Comparison of ENCODE assay signal across 8 mouse cellular contexts in the genomic region with DNA sequence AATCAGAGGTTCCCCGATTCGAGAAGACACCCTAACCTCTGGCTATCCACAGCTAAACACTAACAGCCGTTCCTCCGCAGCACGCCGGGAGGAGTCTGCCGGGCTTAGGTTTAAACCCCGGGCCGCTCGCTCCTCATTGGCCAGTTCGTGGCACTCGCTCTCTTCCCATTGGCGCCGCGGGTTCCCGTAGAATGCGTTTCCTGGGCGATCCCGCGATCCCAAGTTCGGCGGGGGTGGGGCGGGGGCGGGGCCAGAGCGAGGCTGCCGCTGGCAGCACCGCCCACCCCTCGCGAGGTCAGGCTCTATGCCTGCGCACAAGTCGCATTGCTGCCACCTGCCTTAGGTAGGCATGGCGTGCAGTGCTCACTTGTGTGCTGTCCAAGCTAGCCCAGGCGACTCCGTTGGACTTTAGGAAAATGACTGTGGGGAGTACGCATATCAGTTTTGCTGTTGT. TPM values are rescaled to one million over a fixed set of nuclear protein-coding genes. Genes with fewer than 3 reads are reported as not detected.
DNase-seq lines count a peak whose midpoint lies in the region; ATAC-seq and TF ChIP-seq lines count a peak whose summit lies in the region.

Gene Ccnb1, minus strand, starts transcription at position 157 of the 454 bp plus-strand sequence.

- H3K9ac ChIP-seq in heart, embryonic 11.5 days (ENCODE audit: low read depth, low read length): peak within 1 kb of the TSS; percentile 83
- H3K9ac ChIP-seq in kidney, embryonic 16.5 days (replicated peaks; ENCODE audit: low read length): peak within 1 kb of the TSS; percentile 81
- H3K9ac ChIP-seq in liver, adult 2 months (ENCODE audit: low read depth, low read length): no peak within 1 kb of the TSS

- peak; percentile 97 for DNase-seq in A20 (ENCODE audit: low read depth, low spot score)
- peak; percentile 82 for DNase-seq in liver, adult 2 months (ENCODE audit: extremely low read depth, low read depth, low spot score)
- DNase-seq in splenic B cell, adult 2 months (ENCODE audit: low read depth, low spot score): peak; percentile 90

- no peak within 1 kb of the TSS for H3ac ChIP-seq in myocyte (ENCODE audit: control insufficient read depth, insufficient read length)

- H3K36me3 ChIP-seq in heart, embryonic 11.5 days (ENCODE audit: control insufficient read depth, insufficient read depth, low read length): peaks cover 6% of the 10 kb centered on the region
- peaks cover 16% of the 10 kb centered on the region for H3K36me3 ChIP-seq in kidney, embryonic 16.5 days (ENCODE audit: insufficient read depth, low read length)
- no peaks in the 10 kb centered on the region for H3K36me3 ChIP-seq in liver, adult 2 months (ENCODE audit: control insufficient read depth, insufficient read depth, low read length)
- H3K36me3 ChIP-seq in myocyte (ENCODE audit: control insufficient read depth, insufficient read depth): peaks cover 10% of the 10 kb centered on the region
- no peaks in the 10 kb centered on the region; the same call in 1 of the 2 replicates for H3K36me3 ChIP-seq in splenic B cell, adult 2 months (ENCODE audit: control insufficient read depth, insufficient read depth, low read length, poor library complexity, severe bottlenecking)

- no peak for TF ChIP-seq CTCF in bone marrow macrophage, adult 2 months (IDR thresholded peaks at IDR 0.05; ENCODE audit: low read depth, low read length)
- TF ChIP-seq CTCF in embryonic fibroblast, embryonic 13.5 days (IDR thresholded peaks at IDR 0.05; ENCODE audit: borderline replicate concordance, insufficient read depth, low read length): peak; percentile 67; the same call in 1 of the 2 replicates
- TF ChIP-seq CTCF in liver, adult 2 months (IDR thresholded peaks at IDR 0.05; ENCODE audit: low read depth, low read length): peak; percentile 80

- H3K4me1 ChIP-seq in bone marrow macrophage, adult 2 months (ENCODE audit: control insufficient read depth, insufficient read depth, low read length): peaks cover 5% of the 10 kb centered on the region
- H3K4me1 ChIP-seq in embryonic fibroblast, embryonic 13.5 days (ENCODE audit: control insufficient read depth, insufficient read depth, low read length): peaks cover 3% of the 10 kb centered on the region; the same call in 1 of the 2 replicates
- peaks cover 18% of the 10 kb centered on the region for H3K4me1 ChIP-seq in heart, embryonic 11.5 days (ENCODE audit: control insufficient read depth, insufficient read depth, low read length)
- peaks cover 17% of the 10 kb centered on the region for H3K4me1 ChIP-seq in kidney, embryonic 16.5 days (ENCODE audit: insufficient read depth, low read length)
- H3K4me1 ChIP-seq in liver, adult 2 months (ENCODE audit: control insufficient read depth, insufficient read depth, low read length): no peaks in the 10 kb centered on the region; the same call in 1 of the 2 replicates

- no peaks in the 10 kb centered on the region for H3K27me3 ChIP-seq in heart, embryonic 11.5 days (ENCODE audit: control insufficient read depth, insufficient read depth, low read length)
- H3K27me3 ChIP-seq in kidney, embryonic 16.5 days (ENCODE audit: insufficient read depth, low read length): no peaks in the 10 kb centered on the region
- no peaks in the 10 kb centered on the region for H3K27me3 ChIP-seq in liver, adult 2 months (ENCODE audit: control insufficient read depth, insufficient read depth, low read length)
- no peaks in the 10 kb centered on the region for H3K27me3 ChIP-seq in myocyte (ENCODE audit: control insufficient read depth, insufficient read depth, insufficient read length)
- H3K27me3 ChIP-seq in splenic B cell, adult 2 months (ENCODE audit: control insufficient read depth, insufficient read depth, low read length, poor library complexity, severe bottlenecking): no peaks in the 10 kb centered on the region

- H3K9me3 ChIP-seq in heart, embryonic 11.5 days (replicated peaks; ENCODE audit: control insufficient read depth, low read length): no peaks in the 10 kb centered on the region
- H3K9me3 ChIP-seq in kidney, embryonic 16.5 days (ENCODE audit: low read length): no peaks in the 10 kb centered on the region

- H3K27ac ChIP-seq in bone marrow macrophage, adult 2 months (ENCODE audit: insufficient read depth, low read depth, low read length): peak within 1 kb of the TSS; percentile 58
- peak within 1 kb of the TSS; percentile 43 for H3K27ac ChIP-seq in embryonic fibroblast, embryonic 13.5 days (ENCODE audit: insufficient read depth, low read length)
- peak within 1 kb of the TSS; percentile 60 for H3K27ac ChIP-seq in heart, embryonic 11.5 days (ENCODE audit: low read depth, low read length)
- H3K27ac ChIP-seq in kidney, embryonic 16.5 days (ENCODE audit: low read length): peak within 1 kb of the TSS; percentile 51
- no peak within 1 kb of the TSS for H3K27ac ChIP-seq in liver, adult 2 months (replicated peaks; ENCODE audit: insufficient read depth, low read depth, low read length)

- no peaks in the 10 kb centered on the region for H3K79me2 ChIP-seq in liver, adult 2 months (ENCODE audit: control insufficient read depth, insufficient read depth, low read length)
- peaks cover 40% of the 10 kb centered on the region for H3K79me2 ChIP-seq in myocyte (ENCODE audit: control insufficient read depth, insufficient read depth)

- under 1% methylated on average over 35 of the region's 35 CpGs for WGBS in heart, embryonic 11.5 days (ENCODE audit: insufficient replicate concordance)
- WGBS in kidney, embryonic 16.5 days: under 1% methylated on average over 31 of the region's 35 CpGs
- under 1% methylated on average over 35 of the region's 35 CpGs for WGBS in liver, adult 2 months

- TF ChIP-seq POLR2A in bone marrow macrophage, adult 2 months (IDR thresholded peaks at IDR 0.05; ENCODE audit: borderline replicate concordance, low read depth, low read length): no peak
- TF ChIP-seq POLR2A in embryonic fibroblast, embryonic 13.5 days (IDR thresholded peaks at IDR 0.05; ENCODE audit: low read depth, low read length): peak; percentile 96
- peak; percentile 48; the same call in 1 of the 2 replicates for TF ChIP-seq POLR2A in liver, adult 2 months (IDR thresholded peaks at IDR 0.05; ENCODE audit: extremely low read depth, insufficient read depth, low read length)
- peak; percentile 93 for TF ChIP-seq POLR2A in myocyte (IDR thresholded peaks at IDR 0.05; ENCODE audit: insufficient read length, low read depth)

- peak; percentile 98 for ATAC-seq in heart, embryonic 11.5 days (replicated peaks; ENCODE audit: insufficient number of reproducible peaks, low FRiP score, low TSS enrichment)
- peak; percentile 99 for ATAC-seq in kidney, embryonic 16.5 days (ENCODE audit: low FRiP score, low TSS enrichment)

- H3K4me2 ChIP-seq in heart, embryonic 11.5 days: peak within 1 kb of the TSS; percentile 67
- peak within 1 kb of the TSS; percentile 63 for H3K4me2 ChIP-seq in kidney, embryonic 16.5 days (replicated peaks; ENCODE audit: low read depth, low read length)
- H3K4me2 ChIP-seq in myocyte (ENCODE audit: low read depth): peak within 1 kb of the TSS; percentile 87

- H3K4me3 ChIP-seq in bone marrow macrophage, adult 2 months (ENCODE audit: insufficient read depth, low read length): peak within 1 kb of the TSS; percentile 91
- H3K4me3 ChIP-seq in embryonic fibroblast, embryonic 13.5 days (ENCODE audit: insufficient read depth, low read length): peak within 1 kb of the TSS; percentile 100
- H3K4me3 ChIP-seq in heart, embryonic 11.5 days (ENCODE audit: low read depth, low read length): peak within 1 kb of the TSS; percentile 68
- H3K4me3 ChIP-seq in kidney, embryonic 16.5 days (ENCODE audit: low read length): peak within 1 kb of the TSS; percentile 77
- H3K4me3 ChIP-seq in liver, adult 2 months (ENCODE audit: insufficient read depth, low read depth, low read length): peak within 1 kb of the TSS; percentile 52
- peak within 1 kb of the TSS; percentile 68 for H3K4me3 ChIP-seq in myocyte

TF ChIP-seq in myocyte, 11 proteins besides CTCF, POLR2A, EP300 and RAD21:
- TF ChIP-seq USF1 (IDR thresholded peaks at IDR 0.05; ENCODE audit: low read depth) (no peak), SRF (IDR thresholded peaks at IDR 0.05; ENCODE audit: control insufficient read depth, insufficient read length, low read depth) (no peak), CEBPB (IDR thresholded peaks at IDR 0.05; ENCODE audit: insufficient read depth, poor library complexity, severe bottlenecking) (no peak), MYOG (IDR thresholded peaks at IDR 0.05; ENCODE audit: control insufficient read depth in 1 of 3, insufficient read depth in 1 of 3, insufficient read length in 2 of 3, low read depth in 2 of 3) (peak in 1 of 3 experiments; percentile 22), POLR2AphosphoS2 (IDR thresholded peaks at IDR 0.05; ENCODE audit: insufficient read length, low read depth) (peak; percentile 91), REST (IDR thresholded peaks at IDR 0.05; ENCODE audit: insufficient read depth, insufficient read length) (no peak), E2F4 (IDR thresholded peaks at IDR 0.05; ENCODE audit: insufficient read depth) (peak; percentile 72), MYOD1 (IDR thresholded peaks at IDR 0.05; ENCODE audit: control insufficient read depth in 1 of 3, insufficient read length in 2 of 3, low read depth in 2 of 3) (peak in 1 of 3 experiments; percentile 58), TCF12 (IDR thresholded peaks at IDR 0.05; ENCODE audit: insufficient read depth, poor library complexity, severe bottlenecking) (no peak), MAX (IDR thresholded peaks at IDR 0.05; ENCODE audit: low read depth) (no peak), TCF3 (IDR thresholded peaks at IDR 0.05; ENCODE audit: insufficient read length, low read depth) (no peak)

RNA-seq across cellular contexts. Expression of gene Ccnb1, which starts in this region (rescaled TPM):
- polyA plus RNA-seq in bone marrow macrophage, adult 2 months (2012; ENCODE audit: insufficient read depth, insufficient read length, missing spikeins): 35.0 and 42.5 TPM in 2 replicates
- polyA plus RNA-seq in embryonic fibroblast, embryonic 13.5 days (2011; ENCODE audit: insufficient read length, low read depth, missing spikeins): 84.2 and 103 TPM in 2 replicates
- 239 and 248 TPM in 2 replicates for polyA plus RNA-seq in heart, embryonic 11.5 days (2014; fragmentation: Nextera tagmentation; extraction: Ambion mirVana)
- polyA plus RNA-seq in kidney, embryonic 16.5 days (2015; fragmentation: Nextera tagmentation; extraction: Ambion mirVana): 269 and 273 TPM in 2 replicates
- total RNA-seq in liver, adult 2 months (2014; rRNA removed): 0.37 and 2.2 TPM in 2 replicates
- polyA plus RNA-seq in liver, adult 2 months (2012; rRNA removed): 0.16 and 0.26 TPM in 2 replicates
- 45.4 TPM for polyA plus RNA-seq in myocyte (2012; fragmentation: generic; extraction: Trizol)

Comparison
In these comparisons a context has a peak if more than half of its experiments do, and no peak if none do; other contexts are left out.
1. RNA of gene Ccnb1 (polyA plus RNA-seq): 269 to 273 TPM in kidney, embryonic 16.5 days, 239 to 248 TPM in heart, embryonic 11.5 days, 84.2 to 103 TPM in embryonic fibroblast, embryonic 13.5 days, 45.4 TPM in myocyte (single experiment) and 35.0 to 42.5 TPM in bone marrow macrophage, adult 2 months; 0.16 to 0.26 TPM in liver, adult 2 months; every median in the first group is over 10 times any median in the second.
2. Peak in every context shown above with its lines, with median percentiles within 50 percentile points of each other: DNase-seq, H3K4me3 ChIP-seq and H3K4me2 ChIP-seq.